Mouse (Mus musculus): ENCODE measurements around the gene Siah1a.

The Siah1a gene

GRCm38 (mm10) chr8:86745221-86745934, at the start of gene Siah1a, which contains the start of gene Gm10638:
Siah1a (minus strand) TSS chr8:86745934.
Gm10638 (plus strand) TSS chr8:86745699.
- peak; percentile 97 for DNase-seq

GRCm38 (mm10) chr8:86794716-86795115, 49.0 kb upstream of the Siah1a start:
- no peak for DNase-seq

GRCm38 (mm10) chr8:86791542-86791941, 45.8 kb upstream of the Siah1a start:
- no peak for DNase-seq

- DNase-seq, result no peak
These were observed 43.8 kb upstream of the Siah1a start for GRCm38 (mm10) chr8:86789576-86789975.

GRCm38 (mm10) chr8:86787891-86788420, 42.2 kb upstream of the Siah1a start:
- peak; percentile 98 for DNase-seq

GRCm38 (mm10) chr8:86786498-86786897, 40.8 kb upstream of the Siah1a start:
- peak; percentile 97 for DNase-seq

GRCm38 (mm10) chr8:86781094-86781493, 35.4 kb upstream of the Siah1a start:
- DNase-seq, result no peak

- DNase-seq, result no peak
These were observed 33.5 kb upstream of the Siah1a start for GRCm38 (mm10) chr8:86779207-86779606.

- DNase-seq, result no peak
These were observed 24.4 kb upstream of the Siah1a start for GRCm38 (mm10) chr8:86769945-86770715.

- peak; percentile 97 for DNase-seq
These were observed 22.8 kb upstream of the Siah1a start for GRCm38 (mm10) chr8:86768499-86768898.

GRCm38 (mm10) chr8:86766548-86767211, 20.9 kb upstream of the Siah1a start:
- peak; percentile 93 for DNase-seq

GRCm38 (mm10) chr8:86765669-86766068, 19.9 kb upstream of the Siah1a start:
- peak; percentile 59 for DNase-seq

- peak; percentile 64 for DNase-seq
These were observed 19.4 kb upstream of the Siah1a start for GRCm38 (mm10) chr8:86765155-86765554.

- peak; percentile 56 for DNase-seq
These were observed 17.1 kb upstream of the Siah1a start for GRCm38 (mm10) chr8:86762806-86763205.

- DNase-seq, result peak; percentile 68
These were observed 15.0 kb upstream of the Siah1a start for GRCm38 (mm10) chr8:86760746-86761145.

- no peak for DNase-seq
These were observed 13.4 kb upstream of the Siah1a start for GRCm38 (mm10) chr8:86759090-86759491.

- DNase-seq, result peak; percentile 56
These were observed 12.9 kb upstream of the Siah1a start for GRCm38 (mm10) chr8:86758651-86759050.

- DNase-seq, result peak; percentile 95
These were observed 11.4 kb upstream of the Siah1a start for GRCm38 (mm10) chr8:86756948-86757733.

- DNase-seq, result peak; percentile 62
These were observed 4.1 kb upstream of the Siah1a start for GRCm38 (mm10) chr8:86749842-86750241.

- no peak for DNase-seq
These were observed 777 bp upstream of the Siah1a start for GRCm38 (mm10) chr8:86746511-86746910.

- DNase-seq, result peak; percentile 100
These were observed 254 bp upstream of the Siah1a start for GRCm38 (mm10) chr8:86745935-86746441.

All from heart, adult 11 months (tissue).